11 mouse cellular contexts compared by ENCODE assay signal in genomic region chr16:90086111-90086510, GRCm38 (mm10). TPM values are rescaled to one million over a fixed set of nuclear protein-coding genes. Genes with fewer than 3 reads are reported as not detected.
A peak's percentile ranks its signal among the peaks of the same experiment; 100 is the strongest.
DNase-seq lines count a peak whose midpoint lies in the region.
"Had no signal": no experiment of that assay in that cellular context is flagged by ENCODE, and none has a peak within 500 bp of the region (broad histone marks: within the 10 kb centered on the region; RNA-seq: fewer than 3 reads in every experiment).

No protein-coding gene starts in this region.

- intact Hi-C loops in left cerebral cortex, postnatal 10 days (cut with DNase I), result no loop called here

- peak; percentile 71 for DNase-seq in layer of hippocampus, adult 11-12 months (ENCODE audit: low spot score)
- no peak for DNase-seq in layer of hippocampus, postnatal 36 days
- peak; percentile 60 to 88 for DNase-seq in frontal cortex, postnatal 36 days (ENCODE audit: low spot score in 2 of 2)
- DNase-seq in left cerebral cortex, postnatal 10 days (ENCODE audit: extremely low spot score in 1 of 2, low spot score in 2 of 2), result peak; percentile 63 to 76
- DNase-seq in right cerebral cortex, postnatal 4 days, result peak; percentile 54
- DNase-seq in kidney, adult 8-10 months, result no peak
- DNase-seq in lung, postnatal 25 days (ENCODE audit: low spot score), result no peak
- DNase-seq: gastrocnemius, postnatal 36 days; kidney, adult 2 months; lung, postnatal 4 days; thymus, postnatal 4 days had no signal

RNA-seq across cellular contexts. Expression of gene Tiam1, which starts 57.5 kb away (rescaled TPM):
- total RNA-seq in layer of hippocampus, postnatal 36 days (2021), result 100 to 1,000 TPM; 106 to 116 TPM
- total RNA-seq in left cerebral cortex, postnatal 10 days (2021), result 10 to 100 TPM; 84.7 to 95.1 TPM

Comparison
In these comparisons a context has a peak if more than half of its experiments do, and no peak if none do; other contexts are left out.
1. DNase-seq: peak in layer of hippocampus, adult 11-12 months (single experiment), frontal cortex, postnatal 36 days (2 of 2), left cerebral cortex, postnatal 10 days (2 of 2) and right cerebral cortex, postnatal 4 days (single experiment); none in layer of hippocampus, postnatal 36 days (0 of 2), kidney, adult 8-10 months (0 of 2) and lung, postnatal 25 days (single experiment).